Mouse (Mus musculus): Measurements from ENCODE around the gene Abhd15.

DNA sequence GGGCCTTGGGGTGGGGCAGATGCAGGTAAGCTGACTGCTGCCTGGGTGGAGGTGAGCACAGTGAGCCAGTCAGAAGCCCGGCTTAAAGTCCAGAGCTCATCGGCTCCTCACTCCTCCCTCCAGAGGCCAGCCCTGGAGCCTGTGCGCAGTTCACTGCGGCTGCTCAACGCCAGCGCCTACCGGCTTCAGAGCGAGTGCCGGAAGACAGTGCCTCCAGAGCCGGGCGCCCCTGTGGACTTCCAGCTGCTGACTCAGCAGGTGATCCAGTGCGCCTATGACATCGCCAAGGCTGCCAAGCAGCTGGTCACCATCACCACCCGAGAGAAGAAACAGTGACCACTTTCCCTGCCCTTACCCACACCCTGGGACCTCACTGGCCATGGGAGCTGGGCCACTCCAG lies 8.6 kb upstream of the Abhd15 start:
- no peak for TF ChIP-seq POLR2A (IDR thresholded peaks at IDR 0.05; ENCODE audit: extremely low read depth, insufficient read depth, low read length)
- TF ChIP-seq CTCF (IDR thresholded peaks at IDR 0.05; ENCODE audit: extremely low read depth, insufficient read depth, low read length): no peak

All from cortical plate, adult 2 months (tissue).